Mouse (Mus musculus) stomach, postnatal 0 days (tissue): Measurements from ENCODE around the gene Atrip.

Experiments used
- CTCF ChIP-seq: IDR thresholded peaks from 2 replicates; pipeline ENCODE4 v1.5.1; 2016; ENCODE audit warnings: antibody characterized with exemption, low read depth, mild to moderate bottlenecking, moderate library complexity
- EP300 ChIP-seq: optimal IDR thresholded peaks from 2 replicates; pipeline ENCODE3; 2016; ENCODE audit warnings: antibody characterized with exemption

- TF ChIP-seq CTCF (no peak), EP300 (no peak)
Observed at GRCm38 (mm10) chr9:109097291-109097690, 23.4 kb upstream of the Atrip start.
